Mouse (Mus musculus) neural tube, embryonic 15.5 days (tissue): Measurements from ENCODE around the gene Samd10. TPM values are rescaled to one million over a fixed set of nuclear protein-coding genes. Genes with fewer than 3 reads are reported as not detected.
A peak's percentile ranks its signal among the peaks of the same experiment; 100 is the strongest.

Experiments
- ATAC-seq: fragments of 200-750 bp; cut with Nextera tagmentation; 2 replicates; pipeline ENCODE4 v1.8.0; 2017; ENCODE audit warnings: mild to moderate bottlenecking, moderate TSS enrichment, moderate library complexity; ENCODE audit not compliant: low FRiP score
- H3K27ac ChIP-seq: fragments of 300-500 bp; sonication (generic); replicated peaks from 2 replicates; pipeline ENCODE4 v1.5.1; 2015; ENCODE audit warnings: mild to moderate bottlenecking, inconsistent platforms
- H3K27me3 ChIP-seq: fragments of 300-500 bp; sonication (generic); replicated peaks from 2 replicates; pipeline ENCODE4 v1.6.1; 2015; ENCODE audit warnings: inconsistent platforms
- H3K36me3 ChIP-seq: fragments of 300-500 bp; sonication (generic); 2 replicates; pipeline ENCODE4 v1.6.1; 2015; ENCODE audit warnings: inconsistent platforms
- H3K4me1 ChIP-seq: fragments of 300-500 bp; sonication (generic); 2 replicates; pipeline ENCODE4 v1.6.1; 2015; ENCODE audit warnings: inconsistent platforms
- H3K4me2 ChIP-seq: fragments of 300-500 bp; sonication (generic); 2 replicates; pipeline ENCODE4 v1.6.1; 2015; ENCODE audit warnings: inconsistent platforms, mild to moderate bottlenecking, moderate library complexity
- H3K4me3 ChIP-seq: fragments of 300-500 bp; sonication (generic); replicated peaks from 2 replicates; pipeline ENCODE4 v1.5.1; 2015; ENCODE audit warnings: mild to moderate bottlenecking, inconsistent platforms
- H3K9ac ChIP-seq: fragments of 300-500 bp; sonication (generic); replicated peaks from 2 replicates; pipeline ENCODE4 v1.6.1; 2015; ENCODE audit warnings: mild to moderate bottlenecking, inconsistent platforms
- H3K9me3 ChIP-seq: fragments of 300-500 bp; sonication (generic); replicated peaks from 2 replicates; pipeline ENCODE4 v1.6.1; 2016; ENCODE audit warnings: inconsistent platforms
- WGBS: fragments of 180-500 bp; shearing (Covaris S2); methylation state at CpG from one replicate; pipeline ENCODE4 v1.1.7; 2015; ENCODE audit warnings: mixed read lengths; 5-methylcytosine and 5-hydroxymethylcytosine counted together
- polyA plus RNA-seq: library from polyadenylated mRNA; unstranded; fragments of >200 nt; fragmentation: Nextera tagmentation; extraction: Ambion mirVana; gene quantifications from 2 replicates; pipeline ENCODE4 v1.2.1, GENCODE M21; 2015

Gene Samd10
- polyA plus RNA-seq, 1 experiment from 2014 or later, result 191 TPM

GRCm38 (mm10) chr2:181589732-181590105 lies 9.3 kb downstream of the Samd10 start:
- Histone ChIP-seq H3K27me3 (no peaks in the 10 kb centered on the region), H3K27ac (no peak overlapping the region), H3K9me3 (no peaks in the 10 kb centered on the region), H3K4me3 (no peak overlapping the region), H3K4me2 (no peak overlapping the region), H3K36me3 (peaks cover 60% of the 10 kb centered on the region), H3K9ac (no peak overlapping the region), H3K4me1 (peaks cover 35% of the 10 kb centered on the region)
- ATAC-seq, result no peak
- WGBS, result 96% methylated on average over 9 of the region's 9 CpGs

GRCm38 (mm10) chr2:181589011-181589731 lies 9.8 kb downstream of the Samd10 start:
- Histone ChIP-seq H3K4me2 (no peak overlapping the region), H3K27ac (no peak overlapping the region), H3K4me1 (peaks cover 35% of the 10 kb centered on the region), H3K9ac (no peak overlapping the region), H3K9me3 (no peaks in the 10 kb centered on the region), H3K4me3 (no peak overlapping the region), H3K36me3 (peaks cover 65% of the 10 kb centered on the region), H3K27me3 (no peaks in the 10 kb centered on the region)
- WGBS, result 94% methylated on average over 10 of the region's 10 CpGs
- ATAC-seq, result no peak

GRCm38 (mm10) chr2:181588229-181588780 lies 10.7 kb downstream of the Samd10 start:
- no peak for ATAC-seq
- H3K9me3 ChIP-seq, result no peaks in the 10 kb centered on the region
- no peak overlapping the region for H3K9ac ChIP-seq
- no peak overlapping the region for H3K27ac ChIP-seq
- peaks cover 73% of the 10 kb centered on the region for H3K36me3 ChIP-seq
- 95% methylated on average over 11 of the region's 11 CpGs for WGBS
- H3K27me3 ChIP-seq, result no peaks in the 10 kb centered on the region
- H3K4me3 ChIP-seq, result no peak overlapping the region
- H3K4me1 ChIP-seq, result peaks cover 28% of the 10 kb centered on the region
- H3K4me2 ChIP-seq, result no peak overlapping the region

GRCm38 (mm10) chr2:181587796-181588195 lies 11.2 kb downstream of the Samd10 start:
- Histone ChIP-seq H3K4me2 (no peak overlapping the region), H3K4me3 (no peak overlapping the region), H3K4me1 (peaks cover 23% of the 10 kb centered on the region), H3K9ac (no peak overlapping the region), H3K36me3 (peaks cover 76% of the 10 kb centered on the region), H3K27ac (no peak overlapping the region), H3K9me3 (no peaks in the 10 kb centered on the region), H3K27me3 (no peaks in the 10 kb centered on the region)
- no peak for ATAC-seq
- 89% methylated on average over 6 of the region's 6 CpGs for WGBS

GRCm38 (mm10) chr2:181586124-181586523 lies 12.9 kb downstream of the Samd10 start:
- H3K9me3 ChIP-seq, result no peaks in the 10 kb centered on the region
- no peaks in the 10 kb centered on the region for H3K27me3 ChIP-seq
- H3K9ac ChIP-seq, result no peak overlapping the region
- 98% methylated on average over 3 of the region's 3 CpGs for WGBS
- no peak overlapping the region for H3K4me2 ChIP-seq
- peaks cover 29% of the 10 kb centered on the region for H3K4me1 ChIP-seq
- no peak for ATAC-seq
- no peak overlapping the region for H3K27ac ChIP-seq
- peaks cover 76% of the 10 kb centered on the region for H3K36me3 ChIP-seq
- no peak overlapping the region for H3K4me3 ChIP-seq

- Histone ChIP-seq H3K4me2 (no peak overlapping the region), H3K9me3 (no peaks in the 10 kb centered on the region), H3K27ac (no peak overlapping the region), H3K9ac (no peak overlapping the region), H3K4me1 (peaks cover 29% of the 10 kb centered on the region), H3K4me3 (no peak overlapping the region), H3K27me3 (no peaks in the 10 kb centered on the region), H3K36me3 (peaks cover 72% of the 10 kb centered on the region)
- WGBS, result 92% methylated on average over 5 of the region's 5 CpGs
- ATAC-seq, result no peak
Observed at GRCm38 (mm10) chr2:181585506-181585905, 13.5 kb downstream of the Samd10 start.

GRCm38 (mm10) chr2:181584411-181584942 lies 14.5 kb downstream of the Samd10 start, which contains the start of gene Uckl1:
TSS of gene Uckl1 (minus strand) at chr2:181584892.
- no peak within 1 kb of the TSS for H3K9ac ChIP-seq
- H3K36me3 ChIP-seq, result peaks cover 62% of the 10 kb centered on the region
- WGBS, result 93% methylated on average over 4 of the region's 4 CpGs
- H3K4me2 ChIP-seq, result no peak within 1 kb of the TSS
- no peak within 1 kb of the TSS for H3K4me3 ChIP-seq
- no peak within 1 kb of the TSS for H3K27ac ChIP-seq
- peaks cover 32% of the 10 kb centered on the region for H3K4me1 ChIP-seq
- ATAC-seq, result no peak
- no peaks in the 10 kb centered on the region for H3K27me3 ChIP-seq
- no peaks in the 10 kb centered on the region for H3K9me3 ChIP-seq

GRCm38 (mm10) chr2:181583460-181584257 lies 15.4 kb downstream of the Samd10 start:
- Histone ChIP-seq H3K4me3 (no peak overlapping the region), H3K9ac (no peak overlapping the region), H3K9me3 (no peaks in the 10 kb centered on the region), H3K4me1 (peaks cover 38% of the 10 kb centered on the region), H3K27me3 (no peaks in the 10 kb centered on the region), H3K36me3 (peaks cover 53% of the 10 kb centered on the region), H3K4me2 (no peak overlapping the region), H3K27ac (no peak overlapping the region)
- 87% methylated on average over 3 of the region's 3 CpGs for WGBS
- no peak for ATAC-seq

- no peaks in the 10 kb centered on the region for H3K27me3 ChIP-seq
- H3K4me2 ChIP-seq, result no peak overlapping the region
- no peak overlapping the region for H3K9ac ChIP-seq
- WGBS, result 82% methylated on average over 1 of the region's 1 CpGs
- H3K4me3 ChIP-seq, result no peak overlapping the region
- no peaks in the 10 kb centered on the region for H3K9me3 ChIP-seq
- H3K36me3 ChIP-seq, result peaks cover 46% of the 10 kb centered on the region
- no peak overlapping the region; the same call in 1 of the 2 replicates for H3K27ac ChIP-seq
- H3K4me1 ChIP-seq, result peaks cover 44% of the 10 kb centered on the region
- no peak for ATAC-seq
Observed at GRCm38 (mm10) chr2:181582939-181583338, 16.1 kb downstream of the Samd10 start.

- WGBS, result 93% methylated on average over 2 of the region's 2 CpGs
- Histone ChIP-seq H3K27ac (peak overlapping the region; percentile 91), H3K9me3 (no peaks in the 10 kb centered on the region), H3K27me3 (no peaks in the 10 kb centered on the region), H3K4me2 (peak overlapping the region; percentile 91), H3K4me3 (peak overlapping the region; percentile 60; the same call in 1 of the 2 replicates), H3K36me3 (peaks cover 42% of the 10 kb centered on the region), H3K4me1 (peaks cover 49% of the 10 kb centered on the region), H3K9ac (no peak overlapping the region)
- no peak for ATAC-seq
Observed at GRCm38 (mm10) chr2:181582358-181582757, 16.7 kb downstream of the Samd10 start.

GRCm38 (mm10) chr2:181581402-181582120 lies 17.5 kb downstream of the Samd10 start:
- under 1% methylated on average over 49 of the region's 49 CpGs for WGBS
- Histone ChIP-seq H3K4me2 (peak overlapping the region; percentile 91), H3K4me3 (peak overlapping the region; percentile 60), H3K9ac (peak overlapping the region; percentile 86), H3K9me3 (no peaks in the 10 kb centered on the region), H3K4me1 (peaks cover 57% of the 10 kb centered on the region), H3K36me3 (peaks cover 34% of the 10 kb centered on the region), H3K27ac (peak overlapping the region; percentile 91), H3K27me3 (no peaks in the 10 kb centered on the region)
- peak; percentile 80 for ATAC-seq
